Mouse (Mus musculus) thymus, adult 2 months (tissue): Measurements from ENCODE around the gene Dip2a. TPM values are rescaled to one million over a fixed set of nuclear protein-coding genes. Genes with fewer than 3 reads are reported as not detected.

Source experiments
- DNase-seq: peaks from one replicate; pipeline ENCODE4 v3.0.0; 2021
- H3K27ac ChIP-seq: fragments of 200-500 bp; 2 replicates; pipeline ENCODE4 v1.5.1; 2012; ENCODE audit warnings: low read length, control low read depth; ENCODE audit not compliant: control insufficient read depth, insufficient read depth
- H3K27me3 ChIP-seq: fragments of 200-500 bp; 2 replicates; pipeline ENCODE4 v1.6.1; 2012; ENCODE audit warnings: mild to moderate bottlenecking, low read length, moderate library complexity, mixed read lengths; ENCODE audit not compliant: control insufficient read depth, insufficient read depth
- H3K36me3 ChIP-seq: fragments of 200-500 bp; 2 replicates; pipeline ENCODE4 v1.6.1; 2012; ENCODE audit warnings: mild to moderate bottlenecking, low read length, moderate library complexity; ENCODE audit not compliant: control insufficient read depth, insufficient read depth
- H3K4me1 ChIP-seq: fragments of 200-500 bp; replicated peaks from 2 replicates; pipeline ENCODE4 v1.6.1; 2012; ENCODE audit warnings: low read length; ENCODE audit not compliant: control insufficient read depth, insufficient read depth
- H3K4me3 ChIP-seq: fragments of 200-500 bp; 2 replicates; pipeline ENCODE4 v1.5.1; 2012; ENCODE audit warnings: mild to moderate bottlenecking, low read length, control low read depth, moderate library complexity; ENCODE audit not compliant: control insufficient read depth, insufficient read depth
- CTCF ChIP-seq: fragments of 200-500 bp; IDR thresholded peaks from 2 replicates; pipeline ENCODE4 v1.5.1; 2012; ENCODE audit warnings: mild to moderate bottlenecking, control low read depth, low read length, moderate library complexity, borderline replicate concordance; ENCODE audit not compliant: control insufficient read depth, poor library complexity, insufficient read depth; ENCODE audit errors: extremely low read depth
- POLR2A ChIP-seq: fragments of 200-500 bp; IDR thresholded peaks from 2 replicates; pipeline ENCODE4 v1.6.1; 2012; ENCODE audit warnings: mild to moderate bottlenecking, low read length, control low read depth, moderate library complexity; ENCODE audit not compliant: control insufficient read depth, poor library complexity, insufficient read depth; ENCODE audit errors: extremely low read depth
- WGBS: fragments of 180-500 bp; shearing (Covaris S2); methylation state at CpG from one replicate; pipeline ENCODE4 v1.1.7; 2018; 5-methylcytosine and 5-hydroxymethylcytosine counted together
- polyA plus RNA-seq: library from polyadenylated mRNA; depleted of rRNA; stranded (reverse); fragments of >200 nt; gene quantifications from 2 replicates; pipeline ENCODE4 v1.2.3, GENCODE M21; 2012

Dip2a gene
- polyA plus RNA-seq, 1 experiment = 8.1 TPM

DNA sequence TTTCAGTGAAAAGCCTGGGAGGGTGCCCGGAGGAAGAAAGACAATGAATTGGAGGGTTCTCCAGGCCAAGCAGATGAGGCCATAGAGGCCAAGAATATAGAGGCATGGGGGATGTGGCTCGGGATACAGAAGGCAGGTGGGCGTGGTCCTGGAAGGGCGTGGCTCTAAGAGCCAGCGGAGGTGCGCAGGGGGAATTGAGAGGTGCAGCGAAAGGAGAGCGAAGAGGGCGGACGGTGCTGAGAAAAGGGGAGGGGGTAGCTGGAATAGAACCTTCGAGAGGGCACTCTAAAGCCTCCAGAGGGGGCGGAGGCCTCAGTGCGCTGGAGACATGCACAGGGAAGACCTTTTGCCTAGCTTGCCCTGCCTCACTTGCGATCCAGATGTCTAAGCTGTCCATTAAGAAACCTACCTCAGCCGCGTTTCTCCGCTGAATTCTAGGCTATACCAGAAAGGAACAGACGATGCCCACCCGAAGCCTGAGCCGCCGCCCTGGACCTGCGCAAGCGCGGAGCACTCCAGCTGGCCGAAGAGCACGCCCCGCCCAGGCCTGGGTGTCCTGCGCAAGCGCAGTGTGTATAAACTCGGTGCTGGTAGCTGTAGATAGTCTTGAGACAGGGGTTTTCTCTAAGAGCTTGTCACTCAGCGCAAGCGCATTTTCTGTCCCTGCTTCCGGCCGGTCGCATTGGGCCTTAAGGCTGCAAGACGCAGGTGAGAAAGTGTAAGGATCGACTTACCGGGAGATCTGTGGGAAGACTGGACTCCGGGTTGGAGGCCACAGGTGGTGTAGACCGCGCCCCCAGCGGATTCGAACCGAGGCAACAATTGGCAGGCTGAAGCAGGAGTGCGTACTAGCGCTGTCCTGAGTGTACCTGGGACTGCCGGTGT lies 107.5 kb downstream of the Dip2a start, which contains the start of gene Prmt2:
Gene Prmt2 (minus strand): TSS at position 525 of the 885 bp plus-strand sequence.
- TF ChIP-seq CTCF (peak; percentile 57; the same call in 1 of the 2 replicates), POLR2A (no peak; the same call in 1 of the 2 replicates)
- peak within 1 kb of the TSS; percentile 81 for H3K4me3 ChIP-seq
- no peaks in the 10 kb centered on the region for H3K27me3 ChIP-seq
- 2% methylated on average over 47 of the region's 47 CpGs for WGBS
- H3K27ac ChIP-seq = 0 out of 2 replicates have a peak within 1 kb of the TSS, but pooled peaks have one; percentile 12
- no peaks in the 10 kb centered on the region for H3K36me3 ChIP-seq
- H3K4me1 ChIP-seq = no peaks in the 10 kb centered on the region
- DNase-seq = peak; percentile 88

- Histone ChIP-seq H3K4me1 (no peaks in the 10 kb centered on the region), H3K27me3 (no peaks in the 10 kb centered on the region), H3K36me3 (no peaks in the 10 kb centered on the region), H3K27ac (no peak overlapping the region), H3K4me3 (no peak overlapping the region)
- TF ChIP-seq POLR2A = no peak
- TF ChIP-seq CTCF = no peak
- WGBS = 73% methylated on average over 1 of the region's 1 CpGs
- no peak for DNase-seq
Observed at GRCm38 (mm10) chr10:76229627-76230026, 115.5 kb downstream of the Dip2a start.

GRCm38 (mm10) chr10:76225944-76226343 lies 119.1 kb downstream of the Dip2a start:
- WGBS = 93% methylated on average over 11 of the region's 11 CpGs
- Histone ChIP-seq H3K4me3 (no peak overlapping the region), H3K4me1 (no peaks in the 10 kb centered on the region), H3K36me3 (no peaks in the 10 kb centered on the region), H3K27ac (no peak overlapping the region), H3K27me3 (no peaks in the 10 kb centered on the region)
- DNase-seq = no peak
- no peak for TF ChIP-seq POLR2A
- no peak for TF ChIP-seq CTCF

DNA sequence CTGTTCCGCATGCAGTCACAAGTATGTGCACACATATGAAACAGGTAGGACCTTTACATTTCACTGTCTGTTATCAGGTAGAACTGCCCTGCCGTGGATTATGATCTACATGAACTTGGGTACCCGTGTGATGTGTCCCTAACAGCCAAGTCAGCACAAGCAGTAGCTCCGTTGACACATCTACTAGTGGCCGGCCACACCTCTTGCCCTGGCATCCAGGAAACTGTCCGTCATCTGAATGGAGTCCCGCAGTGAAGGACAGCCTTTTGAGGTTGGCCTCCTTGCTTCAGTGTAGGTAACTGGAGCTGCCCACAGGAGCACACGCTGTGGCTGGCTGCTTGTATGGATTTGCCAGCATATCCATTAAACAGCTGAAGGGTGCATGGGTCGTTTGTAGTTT lies 126.9 kb downstream of the Dip2a start:
- no peak for DNase-seq
- no peaks in the 10 kb centered on the region for H3K4me1 ChIP-seq
- TF ChIP-seq POLR2A = no peak
- TF ChIP-seq CTCF = no peak
- no peak overlapping the region for H3K4me3 ChIP-seq
- no peaks in the 10 kb centered on the region for H3K27me3 ChIP-seq
- H3K27ac ChIP-seq = no peak overlapping the region
- WGBS = 91% methylated on average over 9 of the region's 9 CpGs
- H3K36me3 ChIP-seq = no peaks in the 10 kb centered on the region

GRCm38 (mm10) chr10:76217056-76217455 lies 128.0 kb downstream of the Dip2a start:
- no peak overlapping the region for H3K4me3 ChIP-seq
- TF ChIP-seq POLR2A = no peak
- no peak for TF ChIP-seq CTCF
- no peak overlapping the region for H3K27ac ChIP-seq
- DNase-seq = no peak
- no peaks in the 10 kb centered on the region for H3K4me1 ChIP-seq
- WGBS = 97% methylated on average over 17 of the region's 17 CpGs
- no peaks in the 10 kb centered on the region for H3K27me3 ChIP-seq
- H3K36me3 ChIP-seq = no peaks in the 10 kb centered on the region

GRCm38 (mm10) chr10:76214161-76214560 lies 130.9 kb downstream of the Dip2a start:
- 91% methylated on average over 4 of the region's 4 CpGs for WGBS
- Histone ChIP-seq H3K27ac (no peak overlapping the region), H3K36me3 (no peaks in the 10 kb centered on the region), H3K4me3 (no peak overlapping the region), H3K27me3 (no peaks in the 10 kb centered on the region), H3K4me1 (no peaks in the 10 kb centered on the region)
- no peak for TF ChIP-seq POLR2A
- TF ChIP-seq CTCF = no peak
- DNase-seq = no peak

- no peak for DNase-seq
- Histone ChIP-seq H3K27ac (no peak overlapping the region), H3K36me3 (no peaks in the 10 kb centered on the region), H3K27me3 (no peaks in the 10 kb centered on the region), H3K4me3 (no peak overlapping the region), H3K4me1 (no peaks in the 10 kb centered on the region)
- WGBS = 98% methylated on average over 6 of the region's 6 CpGs
- TF ChIP-seq CTCF (no peak), POLR2A (no peak)
Observed at GRCm38 (mm10) chr10:76212121-76212520, 133.0 kb downstream of the Dip2a start.
